Mouse (Mus musculus): Measurements from ENCODE around the gene Coro1c. TPM values are rescaled to one million over a fixed set of nuclear protein-coding genes. Genes with fewer than 3 reads are reported as not detected.
"Not testable (repeated sequence)": the region's sequence is repeated elsewhere in the genome, so short reads cannot be mapped to it uniquely, and the experiment has no call there.

Coro1c gene
- polyA plus RNA-seq, 1 experiment from 2014 or later, result 182 TPM

DNA sequence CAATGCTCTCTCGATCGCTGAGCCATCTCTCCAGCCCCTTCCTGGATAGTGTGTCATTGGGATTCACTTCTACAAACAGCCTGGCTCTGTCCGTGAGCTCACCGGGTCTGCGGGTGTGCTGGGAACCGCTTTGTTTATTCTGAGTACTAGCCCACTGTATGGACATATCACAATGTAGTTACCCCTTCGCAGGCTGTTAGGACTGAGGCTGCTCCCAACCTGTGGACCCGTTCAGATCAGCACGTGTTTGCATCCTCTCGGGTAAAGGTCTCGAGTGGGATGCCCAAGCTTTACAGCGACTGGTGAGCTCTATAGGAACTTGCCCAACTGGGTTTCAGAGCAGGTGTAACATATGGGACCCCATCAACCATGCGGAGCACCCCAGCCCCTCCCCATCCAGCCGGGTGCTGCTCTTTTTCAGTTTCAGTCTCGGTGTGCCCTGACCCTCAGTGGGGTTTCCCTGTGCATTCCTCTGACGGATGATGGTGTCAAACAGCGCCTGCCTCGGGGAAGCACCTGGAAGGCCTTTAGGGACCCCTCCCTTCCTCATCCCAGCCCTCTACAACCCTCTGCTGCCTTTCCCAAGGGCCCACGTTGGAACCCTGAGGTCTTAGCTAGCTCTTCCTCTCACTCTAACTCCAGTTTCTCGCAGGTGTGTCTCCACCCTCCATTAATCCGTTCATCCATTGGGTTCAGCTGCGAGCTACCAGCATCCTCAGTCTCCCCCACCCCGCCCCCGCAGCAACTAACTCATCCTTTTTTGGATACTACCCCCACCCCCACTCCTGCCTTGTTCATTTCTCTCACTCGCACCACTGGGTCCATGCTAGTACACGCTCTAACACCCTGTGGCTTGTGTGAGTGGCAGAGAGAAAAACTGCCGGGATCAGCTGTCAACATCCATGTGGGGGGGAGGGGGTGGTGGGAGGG is 94.2 kb downstream of the Coro1c start:
- H3K9me3 ChIP-seq, result no peaks in the 10 kb centered on the region
- WGBS, result 40% methylated on average over 27 of the region's 27 CpGs
- no peaks in the 10 kb centered on the region for H3K4me1 ChIP-seq (replicated peaks)
- no peaks in the 10 kb centered on the region for H3K27me3 ChIP-seq
- no peak overlapping the region for H3K27ac ChIP-seq (replicated peaks)
- H3K9ac ChIP-seq, result no peak overlapping the region
- no peaks in the 10 kb centered on the region for H3K36me3 ChIP-seq
- ATAC-seq (ENCODE audit: low FRiP score, low read depth), result no peak
- no peak overlapping the region for H3K4me3 ChIP-seq
- H3K4me2 ChIP-seq, result no peak overlapping the region

DNA sequence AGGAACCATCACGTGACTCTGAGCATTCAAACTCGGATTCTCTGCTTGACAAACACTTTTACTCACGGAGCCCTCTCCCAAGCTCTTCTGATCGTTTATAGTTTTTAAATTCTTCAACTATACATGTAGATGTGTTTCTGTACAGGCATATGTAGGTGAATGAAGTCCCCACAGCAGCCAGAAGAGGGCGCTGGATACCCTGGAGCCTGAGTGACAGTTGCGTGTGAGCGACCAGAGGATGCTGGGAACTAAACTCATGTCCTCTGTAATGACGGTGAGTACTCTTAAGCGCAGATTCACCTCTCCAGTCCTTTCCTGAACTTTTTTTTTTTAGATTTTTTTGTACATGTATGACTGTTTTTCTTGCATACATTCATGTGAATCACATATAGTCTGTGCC is 95.0 kb downstream of the Coro1c start:
- no peak overlapping the region for H3K27ac ChIP-seq (replicated peaks)
- H3K4me2 ChIP-seq, result no peak overlapping the region
- H3K4me1 ChIP-seq (replicated peaks), result no peaks in the 10 kb centered on the region
- WGBS, result 24% methylated on average over 9 of the region's 9 CpGs
- H3K36me3 ChIP-seq, result no peaks in the 10 kb centered on the region
- no peak overlapping the region for H3K9ac ChIP-seq
- H3K9me3 ChIP-seq, result no peaks in the 10 kb centered on the region
- no peak overlapping the region for H3K4me3 ChIP-seq
- ATAC-seq (ENCODE audit: low FRiP score, low read depth), result no peak
- H3K27me3 ChIP-seq, result no peaks in the 10 kb centered on the region

DNA sequence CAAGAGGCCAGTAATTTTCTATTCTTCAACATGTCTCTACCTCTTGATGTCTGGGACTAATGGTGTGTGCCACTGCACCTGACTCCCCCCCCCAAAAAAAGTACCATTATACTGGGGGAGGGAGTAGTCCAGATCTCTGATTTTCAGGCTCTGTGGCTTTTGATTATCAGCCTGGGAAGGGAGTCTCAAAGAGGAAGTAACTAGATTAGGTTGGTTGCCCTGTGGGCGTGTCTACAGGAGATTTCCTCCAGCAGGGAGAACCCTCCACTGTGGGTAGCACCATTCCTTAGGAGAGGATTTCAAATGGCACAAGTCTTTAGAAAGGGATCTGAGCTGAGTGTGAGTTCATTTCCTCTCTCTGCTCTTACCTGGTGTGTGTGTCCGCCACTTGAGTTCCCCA is 95.9 kb downstream of the Coro1c start:
- H3K36me3 ChIP-seq, result no peaks in the 10 kb centered on the region
- no peak for ATAC-seq (ENCODE audit: low FRiP score, low read depth)
- no peak overlapping the region for H3K27ac ChIP-seq (replicated peaks)
- no peak overlapping the region for H3K9ac ChIP-seq
- 96% methylated on average over 2 of the region's 2 CpGs for WGBS
- H3K4me1 ChIP-seq (replicated peaks), result no peaks in the 10 kb centered on the region
- H3K4me2 ChIP-seq, result no peak overlapping the region
- H3K4me3 ChIP-seq, result no peak overlapping the region
- H3K9me3 ChIP-seq, result no peaks in the 10 kb centered on the region
- no peaks in the 10 kb centered on the region for H3K27me3 ChIP-seq

DNA sequence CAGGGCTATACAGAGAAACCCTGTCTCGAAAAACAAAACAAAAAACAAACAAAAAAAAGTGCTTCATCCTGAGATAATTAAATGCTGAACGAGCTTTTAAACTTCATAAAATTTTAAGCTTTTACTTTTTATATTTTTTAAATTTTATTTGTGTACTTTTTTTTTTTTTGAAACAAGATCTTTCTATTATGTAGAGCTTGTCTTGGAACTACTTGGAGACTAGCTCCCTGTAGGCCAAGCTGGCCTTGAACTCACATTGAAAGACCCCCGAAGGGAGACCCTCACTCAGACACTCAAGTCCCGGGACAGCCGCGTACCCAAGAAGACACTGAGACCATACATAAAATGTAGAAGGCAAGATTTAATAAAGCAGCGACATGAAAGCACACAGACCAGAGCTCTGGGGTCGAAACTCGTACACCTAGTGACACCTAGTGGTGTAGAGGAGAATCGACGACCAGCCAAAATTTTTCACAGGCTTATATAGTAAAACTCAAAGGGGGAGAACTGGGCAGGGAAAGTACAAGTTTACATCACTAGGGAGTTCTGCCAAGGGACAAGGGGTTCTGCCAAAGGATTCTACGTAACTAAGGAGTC is 96.6 kb downstream of the Coro1c start:
- H3K4me3 ChIP-seq; H3K27me3 ChIP-seq; ATAC-seq (ENCODE audit: low FRiP score, low read depth); H3K27ac ChIP-seq (replicated peaks); H3K36me3 ChIP-seq; H3K9ac ChIP-seq; H3K4me2 ChIP-seq; H3K9me3 ChIP-seq; H3K4me1 ChIP-seq (replicated peaks): not testable (repeated sequence)
- WGBS, result 24% methylated on average over 11 of the region's 12 CpGs

DNA sequence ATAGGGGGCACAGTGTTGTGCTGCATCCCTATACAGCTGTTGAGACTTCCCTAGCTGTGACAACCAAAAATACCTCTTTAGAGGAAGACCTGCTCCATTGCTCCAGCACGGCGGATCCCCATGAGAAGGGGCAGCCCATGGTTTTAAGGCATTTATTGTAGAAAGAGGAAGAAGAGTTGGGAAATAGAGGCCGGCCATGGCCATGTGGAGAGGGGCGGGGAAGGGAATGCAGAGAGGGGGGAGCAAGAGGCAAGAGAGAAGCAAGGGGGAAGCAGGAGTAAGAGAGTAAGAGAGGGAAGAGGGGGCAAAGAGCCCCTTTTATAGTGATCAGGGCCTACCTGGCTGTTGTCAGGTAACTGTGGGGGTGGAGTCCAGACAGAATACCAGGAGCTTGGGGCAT is 98.4 kb downstream of the Coro1c start:
- Histone ChIP-seq H3K27ac (replicated peaks) (no peak overlapping the region), H3K9me3 (no peaks in the 10 kb centered on the region), H3K4me1 (replicated peaks) (no peaks in the 10 kb centered on the region), H3K9ac (no peak overlapping the region), H3K4me2 (no peak overlapping the region), H3K27me3 (no peaks in the 10 kb centered on the region), H3K36me3 (no peaks in the 10 kb centered on the region), H3K4me3 (no peak overlapping the region)
- 97% methylated on average over 4 of the region's 4 CpGs for WGBS
- no peak for ATAC-seq (ENCODE audit: low FRiP score, low read depth)

DNA sequence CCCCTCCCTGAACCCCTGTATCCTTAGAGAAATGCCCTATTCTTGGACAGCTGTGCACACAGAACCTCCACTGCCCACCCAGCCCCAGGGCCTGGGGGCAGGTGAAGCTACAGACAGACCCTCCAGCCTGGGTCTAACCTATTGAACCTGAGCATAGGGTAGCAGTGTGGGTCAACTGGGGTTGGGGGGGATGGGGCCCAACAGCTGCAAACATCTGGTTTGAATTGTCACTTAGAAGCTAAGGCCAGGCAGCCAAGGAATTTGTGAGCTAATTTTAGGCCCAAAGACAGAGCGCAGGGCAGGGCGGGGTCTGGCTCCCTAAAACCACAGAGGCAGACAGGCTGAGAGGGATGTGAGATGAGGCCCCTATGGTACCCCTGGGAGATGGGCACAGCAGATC is 100.4 kb downstream of the Coro1c start:
- Histone ChIP-seq H3K4me1 (replicated peaks) (no peaks in the 10 kb centered on the region), H3K4me3 (no peak overlapping the region), H3K9me3 (no peaks in the 10 kb centered on the region), H3K27me3 (no peaks in the 10 kb centered on the region), H3K4me2 (no peak overlapping the region), H3K9ac (no peak overlapping the region), H3K27ac (replicated peaks) (no peak overlapping the region), H3K36me3 (no peaks in the 10 kb centered on the region)
- ATAC-seq (ENCODE audit: low FRiP score, low read depth), result no peak
- WGBS, result 85% methylated on average over 2 of the region's 2 CpGs

DNA sequence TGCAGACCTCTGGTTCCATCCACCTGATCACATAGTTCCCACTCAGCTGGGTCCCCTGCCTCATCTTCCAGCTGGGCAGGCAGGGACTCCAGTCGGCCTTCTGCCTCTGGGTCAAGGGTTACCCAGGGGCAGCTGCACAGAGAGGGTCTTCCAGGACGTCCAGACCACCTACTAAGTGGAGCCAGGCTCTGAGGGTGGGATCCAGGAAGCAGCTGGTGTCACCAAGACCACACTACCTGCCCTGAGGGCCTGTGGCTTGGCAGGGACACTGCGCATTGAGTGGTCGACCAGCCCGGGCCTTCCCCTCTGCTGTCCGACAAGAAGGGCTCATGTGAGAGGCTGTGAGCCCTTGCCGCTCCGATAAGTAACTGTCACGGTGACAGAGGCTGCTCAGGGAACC is 100.8 kb downstream of the Coro1c start:
- no peak for ATAC-seq (ENCODE audit: low FRiP score, low read depth)
- H3K27me3 ChIP-seq, result no peaks in the 10 kb centered on the region
- no peak overlapping the region for H3K4me3 ChIP-seq
- H3K36me3 ChIP-seq, result no peaks in the 10 kb centered on the region
- no peak overlapping the region for H3K27ac ChIP-seq (replicated peaks)
- no peaks in the 10 kb centered on the region for H3K9me3 ChIP-seq
- WGBS, result 55% methylated on average over 9 of the region's 9 CpGs
- no peak overlapping the region for H3K9ac ChIP-seq
- no peaks in the 10 kb centered on the region for H3K4me1 ChIP-seq (replicated peaks)
- H3K4me2 ChIP-seq, result no peak overlapping the region

DNA sequence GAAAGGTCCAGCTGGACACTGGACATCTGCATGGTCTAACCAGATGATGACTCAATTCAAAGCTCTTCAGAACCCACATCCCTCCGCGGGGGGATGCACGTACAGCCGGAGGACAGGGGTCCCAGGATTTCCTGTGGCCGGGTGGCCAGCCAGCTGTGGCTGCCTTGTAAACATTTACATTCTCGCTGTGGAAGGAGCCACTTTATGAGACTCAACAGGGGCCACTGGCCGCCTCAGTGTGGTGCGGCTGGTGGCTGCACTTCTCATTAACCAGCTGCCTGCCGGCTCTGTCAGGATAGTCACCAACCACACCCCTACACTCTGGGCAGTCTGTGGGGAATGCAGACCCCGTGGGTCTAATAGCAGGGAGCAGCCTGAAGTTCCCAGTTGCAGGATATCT is 102.1 kb downstream of the Coro1c start:
- Histone ChIP-seq H3K4me3 (no peak overlapping the region), H3K27me3 (no peaks in the 10 kb centered on the region), H3K4me2 (no peak overlapping the region), H3K9me3 (no peaks in the 10 kb centered on the region), H3K27ac (replicated peaks) (no peak overlapping the region), H3K4me1 (replicated peaks) (no peaks in the 10 kb centered on the region), H3K9ac (no peak overlapping the region), H3K36me3 (no peaks in the 10 kb centered on the region)
- ATAC-seq (ENCODE audit: low FRiP score, low read depth), result no peak
- 47% methylated on average over 10 of the region's 10 CpGs for WGBS

DNA sequence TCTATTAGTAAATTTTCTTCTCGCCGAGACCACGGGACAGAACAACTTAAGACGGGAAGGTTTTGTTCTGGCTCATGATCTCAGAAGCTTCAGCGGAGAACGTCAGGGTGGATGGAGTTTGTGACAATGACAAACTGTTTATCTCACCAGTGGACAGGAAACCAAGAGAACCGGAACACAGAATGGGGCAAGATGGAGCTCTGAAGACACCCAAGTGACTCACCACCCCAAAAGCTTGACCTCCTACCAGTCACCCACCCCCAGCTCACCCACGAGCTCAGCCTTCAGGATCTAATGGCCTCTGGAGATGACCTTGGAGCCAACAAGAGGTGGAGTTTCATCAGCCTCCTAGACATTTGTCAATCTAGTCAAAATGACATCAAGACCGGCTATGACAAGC is 103.3 kb downstream of the Coro1c start:
- Histone ChIP-seq H3K27me3 (no peaks in the 10 kb centered on the region), H3K9ac (no peak overlapping the region), H3K4me1 (replicated peaks) (no peaks in the 10 kb centered on the region), H3K36me3 (no peaks in the 10 kb centered on the region), H3K4me2 (no peak overlapping the region), H3K27ac (replicated peaks) (no peak overlapping the region), H3K9me3 (no peaks in the 10 kb centered on the region), H3K4me3 (no peak overlapping the region)
- 90% methylated on average over 9 of the region's 9 CpGs for WGBS
- no peak for ATAC-seq (ENCODE audit: low FRiP score, low read depth)

DNA sequence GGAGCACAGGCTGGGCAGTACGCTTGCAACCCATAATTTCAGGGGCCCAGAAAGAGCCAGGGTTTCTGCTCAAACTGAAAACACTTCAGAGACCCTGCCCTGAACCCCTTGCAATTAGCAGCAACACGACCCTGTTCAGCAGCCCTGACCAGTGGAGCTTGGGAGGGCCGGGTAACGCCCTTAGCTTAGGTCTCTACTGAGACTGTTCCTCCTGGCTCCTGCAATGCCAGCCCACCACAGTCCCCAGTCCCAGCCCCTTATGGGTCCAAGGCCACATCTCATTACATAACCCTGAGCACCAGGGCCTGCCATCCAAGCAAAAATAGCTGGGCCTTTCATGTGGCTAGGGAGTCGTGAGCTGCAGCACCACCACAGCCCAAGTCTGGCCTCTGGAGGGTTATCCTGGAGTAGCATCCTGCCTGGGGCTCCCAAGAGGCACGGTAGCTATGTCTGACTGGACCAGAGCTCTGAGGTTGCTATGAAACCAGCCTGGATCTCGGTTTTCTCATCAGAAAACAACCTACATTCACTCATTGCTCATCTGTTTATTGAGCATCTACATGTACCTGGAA is 104.1 kb downstream of the Coro1c start:
- Histone ChIP-seq H3K4me3 (no peak overlapping the region), H3K9me3 (no peaks in the 10 kb centered on the region), H3K27me3 (no peaks in the 10 kb centered on the region), H3K9ac (no peak overlapping the region), H3K27ac (replicated peaks) (no peak overlapping the region), H3K4me1 (replicated peaks) (no peaks in the 10 kb centered on the region), H3K36me3 (no peaks in the 10 kb centered on the region), H3K4me2 (no peak overlapping the region)
- no peak for ATAC-seq (ENCODE audit: low FRiP score, low read depth)
- WGBS, result 68% methylated on average over 7 of the region's 7 CpGs

DNA sequence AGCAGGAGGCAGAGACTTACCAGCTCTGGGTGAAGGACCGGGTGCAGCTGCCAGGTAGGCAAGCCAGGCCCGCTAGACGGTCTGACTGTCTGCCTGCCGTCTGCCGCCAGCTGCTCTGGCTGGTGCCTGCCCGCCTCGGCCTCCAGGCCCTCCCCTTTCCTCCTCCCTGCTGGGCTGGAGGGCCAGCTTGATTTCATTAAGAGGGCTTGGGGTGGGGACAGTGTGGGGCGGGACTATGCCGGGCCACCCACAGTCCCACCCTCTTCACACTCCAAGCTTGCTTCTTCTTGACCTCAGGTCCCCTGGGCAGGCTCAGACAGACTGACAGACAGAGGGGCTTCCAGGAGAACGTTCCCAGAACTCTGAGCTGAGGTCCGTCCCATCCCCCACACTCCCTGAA is 108.3 kb downstream of the Coro1c start, which contains the start of gene Tmem119:
TSS of gene Tmem119 (minus strand) at position 237 of the 400 bp plus-strand sequence.
- H3K4me2 ChIP-seq, result no peak within 1 kb of the TSS
- H3K4me3 ChIP-seq, result peak within 1 kb of the TSS; percentile 8; the same call in 1 of the 2 replicates
- no peaks in the 10 kb centered on the region for H3K36me3 ChIP-seq
- 1% methylated on average over 11 of the region's 11 CpGs for WGBS
- H3K27ac ChIP-seq (replicated peaks), result no peak within 1 kb of the TSS
- ATAC-seq (ENCODE audit: low FRiP score, low read depth), result no peak
- no peak within 1 kb of the TSS for H3K9ac ChIP-seq
- no peaks in the 10 kb centered on the region for H3K4me1 ChIP-seq (replicated peaks)
- no peaks in the 10 kb centered on the region for H3K9me3 ChIP-seq
- peaks cover 8% of the 10 kb centered on the region; the same call in 1 of the 2 replicates for H3K27me3 ChIP-seq

DNA sequence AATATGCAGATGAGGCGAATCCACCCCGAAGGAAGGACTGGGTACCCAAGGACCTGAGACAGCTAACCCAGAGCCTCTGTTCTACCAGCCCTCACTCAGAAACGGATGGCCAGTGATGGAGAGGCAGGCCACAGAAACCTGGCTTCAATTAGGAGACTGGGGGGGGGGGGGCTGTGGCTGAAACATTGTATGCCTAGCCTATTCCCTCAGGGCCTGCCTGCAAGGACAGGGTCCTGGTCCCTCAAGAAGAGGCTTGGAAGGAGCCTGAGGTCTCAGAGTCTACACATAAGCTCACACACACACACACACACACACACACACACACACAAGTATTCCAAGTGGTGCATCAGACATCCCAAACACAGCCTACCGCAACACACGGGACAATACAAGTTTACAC is 108.9 kb downstream of the Coro1c start:
- Histone ChIP-seq H3K4me2 (no peak overlapping the region), H3K27ac (replicated peaks) (no peak overlapping the region), H3K4me3 (0 out of 2 replicates have a peak overlapping the region, but pooled peaks have one; percentile 8), H3K9me3 (no peaks in the 10 kb centered on the region), H3K4me1 (replicated peaks) (no peaks in the 10 kb centered on the region), H3K9ac (no peak overlapping the region), H3K27me3 (peaks cover 8% of the 10 kb centered on the region; the same call in 1 of the 2 replicates), H3K36me3 (no peaks in the 10 kb centered on the region)
- no peak for ATAC-seq (ENCODE audit: low FRiP score, low read depth)
- 45% methylated on average over 5 of the region's 5 CpGs for WGBS
